Mouse (Mus musculus) B cell, adult (primary cell): ENCODE measurements around the gene Col7a1. TPM values are rescaled to one million over a fixed set of nuclear protein-coding genes. Genes with fewer than 3 reads are reported as not detected.

Experiments used
- total RNA-seq: library from RNA; stranded (reverse); gene quantifications from 4 replicates; pipeline ENCODE4 v1.2.4, GENCODE M21; 2023; ENCODE audit not compliant: inconsistent age

Col7a1 gene
- 2.9 to 7.1 TPM (median 4.6 TPM) in 4 replicates for total RNA-seq

GRCm38 (mm10) chr9:108953081-108953636, at the start of gene Col7a1:
TSS of gene Col7a1 (plus strand) at chr9:108953586.

GRCm38 (mm10) chr9:108914491-108914890, 38.9 kb upstream of the Col7a1 start, which contains the start of gene Tmem89:
TSS of gene Tmem89 (plus strand) at chr9:108914619.

GRCm38 (mm10) chr9:108936418-108937364, 16.7 kb upstream of the Col7a1 start, which contains the start of gene Uqcrc1:
TSS of gene Uqcrc1 (plus strand) at chr9:108936633.

GRCm38 (mm10) chr9:108985710-108986109, 32.3 kb downstream of the Col7a1 start, which contains the start of gene Ucn2:
TSS of gene Ucn2 (plus strand) at chr9:108986010.

GRCm38 (mm10) chr9:108991428-108992084, 38.2 kb downstream of the Col7a1 start, which contains the start of gene Pfkfb4:
TSS of gene Pfkfb4 (plus strand) at chr9:108991778.

Other genes starting within 250 kb of the Col7a1 start
- 61.0 to 68.4 TPM (median 65.1 TPM) in 4 replicates for gene Ip6k2, start 169.8 kb upstream of the Col7a1 start, total RNA-seq
- gene Nckipsd, start 145.2 kb upstream of the Col7a1 start, total RNA-seq = 15.7 to 21.5 TPM (median 17.9 TPM) in 4 replicates
- 0.06 to 0.09 TPM in 2 of 4 replicates, not detected in the others for gene Celsr3, start 127.3 kb upstream of the Col7a1 start, total RNA-seq
- gene Slc26a6, start 100.3 kb upstream of the Col7a1 start, total RNA-seq = 9.4 to 15.0 TPM (median 10.4 TPM) in 4 replicates
- not detected in 4 replicates for gene Tmem89, start 39.0 kb upstream of the Col7a1 start, total RNA-seq
- 160 to 191 TPM (median 173 TPM) in 4 replicates for gene Uqcrc1, start 17.0 kb upstream of the Col7a1 start, total RNA-seq
- gene Ucn2, start 32.4 kb downstream of the Col7a1 start, total RNA-seq = 0.45 to 0.74 TPM (median 0.64 TPM) in 3 of 4 replicates, not detected in the other
- 26.1 to 36.7 TPM (median 28.4 TPM) in 4 replicates for gene Pfkfb4, start 38.2 kb downstream of the Col7a1 start, total RNA-seq
- 1,721 to 2,235 TPM (median 1,997 TPM) in 4 replicates for gene Shisa5, start 85.0 kb downstream of the Col7a1 start, total RNA-seq
- 9.9 to 16.9 TPM (median 14.7 TPM) in 4 replicates for gene Trex1, start 106.1 kb downstream of the Col7a1 start, total RNA-seq
- 32.4 to 38.0 TPM (median 36.4 TPM) in 4 replicates for gene Atrip, start 120.5 kb downstream of the Col7a1 start, total RNA-seq
- 7.4 to 10.1 TPM (median 9.6 TPM) in 4 replicates for gene Ccdc51, start 128.9 kb downstream of the Col7a1 start, total RNA-seq
- gene Tma7, start 129.0 kb downstream of the Col7a1 start, total RNA-seq = 302 to 333 TPM (median 324 TPM) in 4 replicates
- gene Plxnb1, start 141.8 kb downstream of the Col7a1 start, total RNA-seq = 0.24 to 0.51 TPM (median 0.28 TPM) in 4 replicates
- gene Fbxw21, start 208.5 kb downstream of the Col7a1 start, total RNA-seq = not detected in 4 replicates
- gene Fbxw13, start 242.4 kb downstream of the Col7a1 start, total RNA-seq = 0.39 TPM in 1 of 4 replicates, not detected in the others